Mouse (Mus musculus) CD4-positive, CD25-positive, alpha-beta regulatory T cell, adult 9 weeks (primary cell): ENCODE data around the gene Vim. TPM values are rescaled to one million over a fixed set of nuclear protein-coding genes. Genes with fewer than 3 reads are reported as not detected.

Experiments
- polyA plus RNA-seq: library from polyadenylated mRNA; unstranded; fragments of 100-300 nt; shearing (Covaris generic); gene quantifications from one replicate; pipeline ENCODE4 v1.2.1, GENCODE M21; 2017

The Vim gene
- polyA plus RNA-seq: 397 TPM

DNA sequence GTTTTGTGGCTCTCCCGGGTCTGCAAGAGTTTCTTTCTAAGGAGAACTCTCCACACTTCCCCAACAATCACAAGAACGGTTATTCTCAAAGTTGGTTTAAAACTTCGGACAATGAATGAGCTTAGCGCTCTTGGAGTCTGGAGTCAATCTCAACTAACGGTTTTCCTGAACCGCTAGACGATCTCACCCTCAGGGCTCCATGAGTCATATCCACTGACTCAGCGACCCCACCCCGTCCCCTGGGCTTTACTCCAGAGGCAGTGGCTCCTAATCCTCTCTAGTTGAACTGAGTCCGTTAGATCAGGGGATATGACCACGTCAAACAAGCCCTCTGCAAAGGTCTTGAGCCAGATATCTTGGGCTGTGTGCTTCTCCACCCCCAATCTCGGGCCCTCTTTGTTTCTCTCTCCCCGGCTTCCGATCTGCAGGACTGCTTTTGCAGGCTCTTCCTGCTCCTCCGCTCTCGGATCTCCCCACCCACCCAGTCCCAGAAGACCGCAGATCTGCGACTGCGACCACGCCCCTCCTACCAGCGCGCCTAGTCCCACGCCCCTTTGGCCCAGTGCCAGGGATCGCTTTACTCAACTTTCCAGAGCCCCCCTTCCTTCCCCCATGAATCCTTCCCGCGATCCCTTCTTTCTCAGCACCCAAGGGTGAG is at the start of gene Vim:
Vim (plus strand) TSS at position 520 of the 658 bp plus-strand sequence.

DNA sequence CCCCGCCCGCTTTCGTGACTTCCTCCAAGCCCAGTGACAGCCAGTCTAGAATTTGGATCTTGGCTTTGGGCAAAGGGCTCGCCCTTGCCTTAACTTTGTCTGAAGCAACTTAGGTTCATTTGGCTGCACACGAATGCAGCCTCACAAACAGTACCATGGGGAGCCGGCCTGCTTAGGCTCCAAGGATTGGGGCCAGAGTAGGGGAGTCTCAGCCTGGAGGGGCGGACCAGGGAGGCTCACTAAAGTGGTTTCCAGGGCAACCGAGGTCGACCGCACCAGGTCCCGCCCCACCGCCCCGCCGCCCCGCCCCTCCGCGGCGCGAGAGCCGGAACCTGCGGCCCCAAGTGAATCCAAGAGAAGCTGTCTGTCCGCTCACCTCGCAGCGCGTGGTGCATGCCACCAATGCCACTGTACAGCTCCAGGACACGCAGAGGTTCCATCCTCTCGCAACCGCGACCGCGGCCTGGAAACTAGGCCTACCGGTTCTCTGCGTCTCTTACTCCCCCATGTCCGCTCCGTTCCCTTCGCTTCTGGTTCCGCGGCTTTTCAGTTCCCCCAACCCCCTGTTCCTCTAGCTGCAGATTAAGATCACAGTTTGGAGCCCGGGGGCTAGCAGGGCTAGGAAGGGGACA is 29.4 kb upstream of the Vim start, which contains the start of gene Trdmt1:
Trdmt1 (minus strand) TSS at position 476 of the 632 bp plus-strand sequence.

Other genes with a start within 250 kb of the Vim start
- gene Cubn, start 82.1 kb upstream of the Vim start, polyA plus RNA-seq: 0.14 TPM
- gene Trdmt1, start 29.3 kb upstream of the Vim start, polyA plus RNA-seq: 17.9 TPM
- 8.3 TPM for gene St8sia6, start 220.1 kb downstream of the Vim start, polyA plus RNA-seq